Mouse (Mus musculus) small intestine, adult 2 months (tissue): ENCODE results near the gene Cuedc1.

Source experiments
- CTCF ChIP-seq: fragments of 200-500 bp; IDR thresholded peaks from 2 replicates; pipeline ENCODE4 v1.5.1; 2012; ENCODE audit warnings: low read depth, mild to moderate bottlenecking, control low read depth, inconsistent platforms, low read length, moderate library complexity, mixed read lengths; ENCODE audit not compliant: insufficient replicate concordance, insufficient read length; ENCODE audit errors: extremely low read depth
- POLR2A ChIP-seq: fragments of 200-500 bp; IDR thresholded peaks from 2 replicates; pipeline ENCODE4 v1.6.1; 2012; ENCODE audit warnings: low read depth, mild to moderate bottlenecking, control low read depth, inconsistent platforms, low read length, moderate library complexity

GRCm38 (mm10) chr11:88214881-88215831 lies 117.3 kb downstream of the Cuedc1 start:
- no peak for TF ChIP-seq CTCF
- TF ChIP-seq POLR2A, result no peak
